Mouse (Mus musculus) 3T3-L1 (cell line): ENCODE results near the gene Pigs.
A peak's percentile ranks its signal among the peaks of the same experiment; 100 is the strongest.

Source experiments
- DNase-seq: peaks from one replicate; pipeline ENCODE4 v3.0.0-alpha.2; 2015; ENCODE audit warnings: low read depth, low spot score

The Pigs gene

DNA sequence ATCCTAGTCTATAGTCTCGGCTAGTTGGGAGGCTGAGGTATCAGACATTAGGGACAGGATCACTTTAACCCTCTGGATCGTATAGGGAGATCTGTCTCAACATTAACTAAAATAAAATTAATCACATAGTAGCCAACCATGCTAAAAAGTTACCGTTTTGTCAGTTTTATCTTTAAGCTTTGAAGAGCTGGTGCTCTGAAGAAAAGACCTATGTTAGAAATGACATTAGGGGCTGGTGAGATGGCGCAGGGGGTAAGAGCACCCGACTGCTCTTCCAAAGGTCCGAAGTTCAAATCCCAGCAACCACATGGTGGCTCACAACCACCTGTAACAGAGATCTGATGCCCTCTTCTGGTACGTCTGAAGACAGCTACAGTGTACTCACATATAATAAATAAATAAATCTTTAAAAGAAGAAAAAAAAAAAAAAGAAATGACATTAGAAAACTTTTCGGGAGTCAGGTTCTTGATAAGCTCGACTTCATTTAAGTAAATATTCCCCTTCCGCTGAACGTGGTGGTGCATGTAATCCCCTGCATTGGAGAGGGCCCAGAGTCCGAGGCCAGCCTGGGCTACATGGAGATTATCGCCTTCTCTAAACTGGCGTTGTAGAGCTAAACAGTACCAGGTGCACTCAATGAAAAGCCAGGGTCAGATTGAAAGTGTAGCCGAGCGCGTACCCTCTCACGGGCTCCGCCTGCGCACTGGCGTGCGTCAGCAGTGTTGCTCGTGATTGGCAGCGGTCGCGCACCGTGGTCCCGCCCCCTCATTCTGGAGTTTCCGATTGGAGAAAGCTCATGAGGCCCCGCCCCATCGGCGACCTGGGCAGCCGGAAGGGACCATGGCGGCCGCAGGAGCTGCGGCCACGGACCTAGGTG lies at the start of gene Pigs:
TSS of gene Pigs (plus strand) at position 782 of the 878 bp plus-strand sequence.
- peak; percentile 96 for DNase-seq

DNA sequence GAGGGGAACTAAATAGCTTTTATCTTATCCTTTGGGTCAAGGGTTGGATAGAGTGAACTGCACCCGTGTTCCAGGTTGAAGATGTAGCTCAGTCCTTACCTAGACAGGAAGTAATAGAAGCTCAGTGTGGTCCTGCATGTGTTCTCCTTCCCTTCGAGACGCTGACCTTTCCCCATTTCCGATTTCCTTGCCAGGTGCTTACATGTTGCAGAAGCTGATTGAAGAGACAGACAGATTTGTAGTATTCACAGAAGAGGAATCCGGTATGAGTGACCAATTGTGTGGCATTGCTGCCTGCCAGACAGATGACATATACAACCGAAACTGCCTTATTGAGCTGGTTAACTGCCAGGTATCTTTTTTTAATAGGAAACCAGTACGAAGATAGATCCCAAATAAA lies 49.4 kb upstream of the Pigs start:
- DNase-seq, result no peak

DNA sequence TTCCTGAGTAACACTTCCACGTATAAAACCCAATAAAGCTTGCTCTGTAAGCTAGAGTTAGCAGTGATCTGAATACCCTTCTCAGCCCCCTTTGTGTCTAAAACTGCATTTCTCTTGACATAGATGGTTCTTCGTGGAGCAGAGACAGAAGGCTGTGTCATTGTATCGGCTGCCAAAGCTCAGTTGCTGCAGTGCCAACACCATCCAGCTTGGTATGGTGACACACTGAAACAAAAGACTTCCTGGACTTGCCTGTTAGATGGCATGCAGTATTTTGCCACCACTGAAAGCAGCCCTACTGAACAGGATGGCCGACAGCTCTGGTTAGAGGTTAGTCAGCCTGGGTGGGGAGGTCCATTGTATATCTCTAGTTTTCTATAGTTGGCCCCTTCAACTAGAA lies 48.6 kb upstream of the Pigs start:
- DNase-seq, result no peak

DNA sequence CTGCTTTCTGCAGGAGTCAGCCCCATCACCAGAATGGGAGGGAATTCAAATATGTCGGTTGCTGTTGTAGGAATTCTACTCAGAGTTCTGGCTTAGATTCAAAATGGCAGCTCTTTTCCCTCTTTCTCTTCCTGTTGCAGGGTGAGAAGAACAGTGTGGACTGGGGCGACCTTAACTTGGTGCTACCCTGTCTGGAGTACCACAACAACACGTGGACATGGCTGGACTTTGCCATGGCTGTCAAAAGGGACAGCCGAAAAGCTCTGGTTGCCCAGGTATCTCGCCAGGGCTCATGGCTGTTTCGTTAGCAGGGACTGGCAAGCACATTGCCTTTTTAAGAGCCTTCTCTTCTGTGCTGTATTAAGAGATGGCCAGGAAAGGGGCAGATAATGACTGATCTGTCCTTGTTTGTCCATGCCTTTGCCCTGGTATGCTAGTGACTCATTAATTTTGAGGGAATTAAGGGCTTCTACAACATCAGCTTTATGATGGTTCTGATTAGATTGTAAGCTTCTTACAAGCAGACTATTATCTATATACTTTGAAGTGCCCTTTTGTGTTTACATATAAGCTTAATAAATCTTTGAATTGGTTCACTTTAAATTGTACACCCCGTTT lies 39.0 kb upstream of the Pigs start:
- no peak for DNase-seq

DNA sequence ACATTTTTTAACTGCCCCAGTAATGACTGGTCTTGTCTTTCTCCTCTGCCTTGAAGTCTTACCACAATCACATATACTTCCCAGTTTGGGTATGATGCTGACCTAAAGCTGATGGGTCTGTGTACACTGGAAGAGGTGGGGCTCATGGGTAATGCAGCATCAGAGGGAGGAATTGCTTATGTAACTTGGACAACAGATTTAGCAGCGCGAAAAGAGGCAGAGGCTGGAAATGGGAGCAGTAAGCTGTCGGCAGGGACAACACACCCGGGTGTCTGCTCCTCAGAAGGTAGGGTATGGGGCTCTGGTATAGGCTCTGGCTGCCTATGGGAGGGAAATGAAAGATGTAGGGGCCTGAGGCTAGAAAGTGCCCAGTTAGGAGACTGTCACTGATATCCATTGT lies 37.6 kb upstream of the Pigs start, which contains the start of gene BC030499:
TSS of gene BC030499 (plus strand) at position 188 of the 400 bp plus-strand sequence.
- DNase-seq, result no peak

DNA sequence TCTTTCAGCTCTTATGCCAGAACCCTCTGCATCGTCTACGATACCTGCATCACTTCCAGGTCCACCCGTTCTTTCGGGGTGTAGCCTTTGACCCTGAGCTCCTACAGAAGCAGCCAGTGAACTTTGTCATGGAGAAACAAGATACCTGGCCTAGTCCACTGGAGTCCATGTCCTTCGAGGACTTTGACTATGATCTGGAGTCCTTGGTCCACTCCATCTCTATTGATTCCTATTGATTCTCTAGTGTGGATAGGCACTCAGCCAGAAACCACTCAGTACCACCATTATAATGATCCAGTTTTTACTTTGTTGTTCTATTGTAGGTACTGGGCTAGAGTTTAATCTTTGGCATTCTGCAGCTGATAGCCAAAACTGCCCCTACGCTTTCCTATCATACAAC lies 33.6 kb upstream of the Pigs start:
- no peak for DNase-seq

DNA sequence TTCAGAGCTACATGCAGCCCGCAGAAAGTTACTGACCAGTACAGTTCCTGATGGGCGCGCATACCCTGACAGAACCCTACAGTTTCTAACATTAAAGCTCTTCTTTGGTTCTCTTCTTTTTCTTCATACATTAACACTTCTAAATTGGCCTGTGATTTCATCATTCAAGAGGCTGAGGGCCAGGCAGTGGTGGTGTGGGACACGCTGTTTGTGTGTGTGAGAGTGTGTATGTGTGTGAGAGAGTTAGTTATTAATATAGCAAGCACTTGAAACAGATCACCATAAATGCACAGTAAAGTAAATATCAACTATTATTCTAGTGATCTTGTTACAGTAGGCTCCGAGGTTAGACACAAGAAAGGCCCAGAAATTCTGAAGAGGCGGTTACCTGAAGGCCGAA lies 27.3 kb upstream of the Pigs start:
- no peak for DNase-seq

DNA sequence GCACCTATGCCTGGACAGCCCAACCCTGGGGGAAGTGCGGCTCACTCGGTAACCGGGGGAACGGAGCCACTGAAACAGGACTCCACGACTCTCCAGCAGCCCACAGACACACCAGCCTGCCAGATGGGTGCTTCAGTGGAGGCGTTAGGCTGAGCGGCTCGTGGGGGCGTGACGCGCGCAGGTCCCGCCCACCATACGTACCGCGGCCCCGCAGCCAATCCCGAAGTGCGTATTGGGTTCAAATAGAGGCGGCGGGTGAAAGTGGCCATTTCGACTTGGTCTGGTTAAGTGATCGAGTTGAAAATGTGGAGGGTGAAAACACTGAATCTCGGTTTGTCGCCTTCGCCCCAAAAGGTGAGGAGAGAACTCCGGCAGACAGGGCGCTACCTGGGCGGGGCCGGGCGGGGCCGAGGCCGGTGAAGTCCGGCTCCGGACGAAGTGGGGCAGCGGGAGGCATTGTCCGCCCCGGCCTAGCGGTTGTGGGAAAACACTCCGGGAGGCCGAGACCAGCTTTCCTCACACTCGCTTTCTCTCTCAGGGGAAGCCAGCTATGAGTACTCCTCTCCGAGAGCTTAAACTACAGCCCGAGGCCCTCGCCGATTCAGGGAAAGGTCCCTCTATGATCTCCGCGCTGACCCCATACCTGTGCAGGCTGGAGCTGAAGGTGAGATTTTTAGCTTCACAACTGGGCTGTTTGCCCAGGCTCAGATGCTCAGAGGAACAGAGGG lies 26.7 kb upstream of the Pigs start, which contains the start of gene Spag5:
TSS of gene Spag5 (plus strand) at position 173 of the 728 bp plus-strand sequence.
- DNase-seq, result peak; percentile 90

DNA sequence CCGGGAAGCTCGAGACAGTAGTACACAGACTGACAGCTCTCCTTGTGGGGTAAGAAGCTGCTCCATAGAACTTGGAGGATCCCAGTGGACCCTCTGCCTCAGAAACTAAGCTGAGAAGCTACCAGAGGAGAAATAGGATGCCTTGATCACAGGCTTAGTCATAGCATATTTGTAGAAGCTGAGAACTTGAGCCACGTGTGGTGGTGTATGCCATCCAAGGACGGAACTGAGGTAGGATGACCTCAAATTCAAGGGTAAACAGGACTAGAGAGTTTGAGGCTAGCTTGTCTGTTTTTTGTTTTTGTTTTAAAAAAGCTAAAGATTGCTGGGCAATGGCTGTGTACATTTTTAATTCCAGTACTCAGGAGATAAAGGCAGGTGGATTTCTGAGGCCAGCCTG lies 22.9 kb upstream of the Pigs start:
- DNase-seq, result no peak

DNA sequence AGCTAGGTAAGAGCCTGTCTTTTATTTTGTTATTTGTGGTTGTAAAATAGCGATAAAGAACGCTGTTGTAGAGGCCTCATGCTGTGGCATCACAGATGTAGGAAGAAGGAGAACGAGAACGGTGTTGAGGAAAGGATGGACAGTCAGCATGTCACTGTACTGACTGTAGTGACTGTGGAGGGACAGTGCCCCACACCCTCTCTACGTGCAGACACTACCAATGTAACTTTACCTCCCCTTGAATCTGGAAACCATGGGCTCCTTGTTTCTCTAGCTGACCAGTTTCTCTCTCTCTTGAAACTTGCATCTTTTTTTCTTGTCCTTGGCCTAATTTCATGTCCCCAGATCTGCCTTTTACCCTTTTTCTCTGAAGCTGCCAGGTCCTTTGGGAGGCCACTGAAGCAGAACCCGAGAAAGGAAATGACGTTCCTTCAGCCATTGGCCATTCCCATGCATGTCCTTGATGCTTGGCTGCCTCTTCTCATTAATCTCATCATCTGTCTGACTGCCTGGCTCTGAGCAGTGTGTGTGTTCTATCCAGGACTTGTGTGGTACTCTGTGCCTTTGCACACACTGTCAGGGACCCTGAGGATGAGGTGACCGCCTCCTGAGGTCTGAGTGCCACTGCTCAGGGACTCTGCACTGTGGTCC lies 17.2 kb upstream of the Pigs start:
- no peak for DNase-seq

DNA sequence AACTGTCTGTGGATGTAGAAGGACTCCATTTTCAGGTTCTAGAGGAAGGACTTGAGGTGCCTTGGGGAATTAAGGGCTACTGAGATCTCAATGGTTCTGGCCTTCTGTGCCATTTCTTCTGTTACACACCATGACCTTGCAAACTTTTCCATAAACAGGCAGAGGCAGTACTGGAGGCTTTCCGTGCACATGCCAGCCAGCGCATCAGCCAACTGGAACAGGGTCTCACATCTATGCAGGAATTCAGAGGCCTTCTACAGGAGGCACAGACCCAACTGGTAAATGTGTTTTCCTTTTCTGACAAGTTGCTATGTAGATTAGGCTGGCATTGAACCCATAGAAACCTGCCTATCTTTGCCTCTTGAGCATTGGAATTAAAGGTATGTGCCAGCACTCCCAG lies 14.6 kb upstream of the Pigs start:
- DNase-seq, result no peak

DNA sequence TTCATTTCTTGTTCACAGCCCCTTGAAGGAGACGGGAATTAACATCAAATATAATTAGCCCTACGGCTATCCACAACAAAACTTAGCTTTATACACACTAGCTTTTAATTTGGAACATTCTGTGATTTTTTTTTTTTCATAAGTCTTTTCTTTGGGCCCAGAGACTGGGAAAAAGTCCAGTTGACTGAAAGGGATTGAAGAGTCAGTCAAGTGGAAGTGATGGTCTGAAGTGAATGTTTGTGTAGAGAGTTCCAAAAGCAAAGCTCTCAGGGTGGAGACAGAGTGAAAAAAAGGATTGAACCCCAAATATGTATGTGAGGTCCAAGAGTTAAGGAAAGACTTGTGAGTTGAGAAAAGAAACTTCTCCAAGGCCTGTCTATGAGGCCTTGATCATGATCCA lies 9.8 kb upstream of the Pigs start:
- DNase-seq, result no peak

DNA sequence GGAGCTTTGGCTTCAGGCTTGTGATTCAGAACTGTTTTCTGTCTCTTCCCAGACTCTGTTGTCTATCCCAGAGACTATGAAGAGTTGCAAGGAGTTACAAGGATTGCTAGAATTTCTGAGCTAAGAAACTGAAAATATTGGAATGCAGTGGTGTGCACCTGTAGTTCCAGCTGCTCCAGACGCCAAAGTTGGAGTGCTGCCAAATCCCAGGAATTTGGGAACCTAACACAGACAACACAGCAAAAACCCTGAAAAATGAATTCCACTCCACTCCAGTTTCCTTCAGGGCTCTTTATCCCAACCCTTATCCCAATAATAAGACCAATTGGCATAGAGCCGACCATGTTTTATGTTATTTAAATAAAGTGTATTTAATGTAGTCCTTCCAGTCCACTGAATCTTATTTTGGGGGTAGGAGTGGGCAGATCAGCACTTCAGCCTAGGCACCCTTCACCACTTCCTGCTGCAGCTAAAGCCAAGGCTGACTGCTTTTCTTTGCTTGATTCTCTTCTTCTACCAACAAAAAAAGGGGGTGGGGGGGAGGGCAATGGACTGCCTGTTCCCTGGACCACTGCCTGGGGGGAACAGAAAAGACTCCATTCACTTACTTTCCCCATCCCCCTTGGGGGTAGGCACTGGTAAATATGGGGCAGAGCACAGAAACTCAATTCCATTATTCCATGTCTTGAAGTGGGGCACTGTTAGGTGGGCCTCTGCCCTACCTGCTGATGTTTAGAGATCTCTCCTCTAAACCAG lies 6.0 kb upstream of the Pigs start:
- DNase-seq, result no peak

DNA sequence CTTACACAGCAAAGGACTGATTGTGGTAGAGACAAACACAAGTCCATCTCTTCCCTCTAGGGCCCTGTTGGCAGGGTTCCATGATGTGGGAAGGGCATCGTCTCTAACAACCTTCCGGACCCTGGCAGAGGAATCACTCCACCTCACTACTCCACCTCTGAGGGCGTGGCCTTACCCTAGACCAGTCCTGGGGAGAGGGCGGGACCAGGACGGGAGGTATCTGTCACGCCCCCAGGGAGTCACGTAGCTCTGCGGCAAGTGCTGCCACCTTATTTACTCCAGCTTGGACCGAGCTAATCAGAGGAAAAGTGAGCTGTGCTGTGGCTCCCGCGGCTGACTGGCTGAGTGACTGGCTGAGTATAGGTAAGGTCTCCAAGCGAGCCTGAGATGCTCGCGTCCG lies 5.4 kb upstream of the Pigs start, which contains the start of gene Aldoc:
TSS of gene Aldoc (plus strand) at position 109 of the 400 bp plus-strand sequence.
- no peak for DNase-seq

DNA sequence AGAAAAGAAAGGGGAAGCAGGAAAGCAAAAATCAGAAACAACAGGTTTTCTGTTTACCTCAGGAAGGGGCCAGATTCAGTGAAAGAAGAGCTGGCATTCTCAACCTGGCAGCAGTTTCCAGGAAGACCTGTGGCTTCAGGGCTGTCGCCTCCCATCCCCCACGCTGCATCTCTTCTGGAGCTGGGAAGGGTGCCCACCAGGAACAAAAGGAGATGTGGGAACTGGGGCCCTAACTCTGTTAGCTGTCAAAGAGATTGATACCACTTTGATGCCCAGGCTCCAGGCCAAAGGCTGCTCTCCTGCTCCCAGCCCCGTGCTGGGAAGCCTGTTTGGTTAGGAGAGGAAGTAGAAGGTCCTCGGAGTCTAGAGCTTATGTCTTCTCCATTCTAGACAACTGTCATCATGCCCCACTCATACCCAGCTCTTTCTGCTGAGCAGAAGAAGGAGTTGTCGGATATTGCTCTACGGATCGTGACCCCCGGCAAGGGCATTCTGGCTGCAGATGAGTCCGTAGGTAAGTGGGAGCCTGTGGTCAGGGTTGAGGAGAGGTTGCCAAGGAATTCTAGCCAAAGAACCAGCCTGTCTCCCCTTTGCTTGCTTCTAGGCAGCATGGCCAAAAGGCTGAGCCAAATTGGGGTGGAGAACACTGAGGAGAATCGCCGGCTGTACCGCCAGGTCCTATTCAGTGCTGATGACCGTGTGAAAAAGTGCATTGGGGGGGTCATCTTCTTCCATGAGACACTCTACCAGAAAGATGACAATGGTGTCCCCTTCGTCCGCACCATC lies 4.0 kb upstream of the Pigs start:
- no peak for DNase-seq

DNA sequence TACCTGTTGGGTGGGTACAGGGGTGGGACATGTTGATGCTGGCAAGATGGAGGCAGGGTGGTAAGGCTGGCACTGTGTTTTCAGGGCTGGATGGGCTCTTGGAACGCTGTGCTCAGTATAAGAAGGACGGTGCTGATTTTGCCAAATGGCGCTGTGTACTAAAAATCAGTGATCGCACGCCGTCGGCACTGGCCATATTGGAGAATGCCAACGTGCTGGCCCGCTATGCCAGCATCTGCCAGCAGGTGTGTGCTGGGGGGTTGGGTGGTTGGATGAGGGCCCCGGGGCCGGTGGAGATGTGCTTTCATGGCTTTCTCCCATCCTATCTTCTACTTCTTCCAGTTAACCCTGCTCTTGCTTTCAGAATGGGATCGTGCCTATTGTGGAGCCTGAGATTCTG lies 3.2 kb upstream of the Pigs start:
- no peak for DNase-seq

DNA sequence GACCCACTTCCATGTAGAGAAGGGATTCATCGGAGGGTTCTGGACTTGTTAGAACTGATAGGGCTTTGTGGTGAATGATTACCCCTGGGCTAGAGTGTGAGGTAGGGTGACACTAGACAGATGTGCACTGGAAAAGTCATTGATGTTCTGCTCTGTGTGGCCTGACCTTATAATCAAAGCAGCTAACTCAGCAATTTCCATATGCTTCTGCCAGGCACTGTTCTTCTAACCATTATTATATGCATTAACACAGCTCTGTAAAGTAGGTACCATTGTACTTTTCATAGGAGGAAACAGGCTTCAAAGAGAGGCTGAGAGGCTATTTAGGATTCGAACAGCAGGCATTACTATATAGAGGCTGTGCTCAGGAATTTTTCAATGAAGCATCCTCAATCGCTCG lies 1.0 kb upstream of the Pigs start:
- DNase-seq, result no peak

DNA sequence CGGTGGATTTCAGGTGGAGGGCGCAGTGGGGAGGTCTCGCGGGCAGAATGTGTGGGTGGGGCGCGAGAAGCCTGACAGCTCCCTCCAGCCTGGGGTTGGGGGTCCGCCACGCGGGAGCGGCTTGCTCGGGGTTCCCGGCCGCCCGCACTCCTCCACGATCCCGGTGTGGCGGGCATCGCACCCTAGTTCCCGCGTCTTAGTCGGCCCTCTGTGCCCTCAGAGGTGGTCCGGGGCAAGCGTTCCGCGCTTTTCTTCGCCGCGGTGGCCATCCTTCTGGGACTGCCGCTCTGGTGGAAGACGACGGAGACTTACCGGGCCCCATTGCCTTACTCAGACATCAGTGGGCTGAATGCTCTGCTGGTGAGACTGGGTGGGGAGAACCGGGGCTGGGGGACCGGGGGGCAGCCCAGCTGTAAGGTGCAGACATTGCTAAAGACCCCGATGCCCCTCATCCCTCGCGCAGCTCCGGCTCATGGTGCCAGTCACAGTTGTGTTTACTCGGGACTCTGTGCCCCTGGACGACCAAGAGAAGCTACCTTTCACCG lies 369 bp downstream of the Pigs start:
- no peak for DNase-seq

DNA sequence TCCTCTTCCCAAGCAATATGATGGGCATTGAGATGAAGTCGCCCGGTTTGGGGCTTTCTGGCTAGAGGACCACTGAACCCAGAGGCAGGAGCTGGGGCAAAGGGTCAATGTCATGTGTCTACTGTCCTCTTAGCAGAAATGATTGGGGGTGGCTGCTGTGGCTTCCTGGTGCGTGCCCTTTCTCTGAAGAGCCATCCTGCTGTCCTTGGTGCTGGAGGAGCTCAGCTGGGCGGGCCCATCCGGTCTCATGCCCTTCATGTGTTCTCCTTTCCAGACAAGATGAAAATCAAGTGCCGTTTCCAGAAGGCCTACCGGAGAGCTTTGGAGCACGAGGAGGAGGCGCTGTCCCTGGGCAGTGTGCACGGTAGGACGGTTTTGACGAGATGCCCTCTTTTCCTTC lies 4.5 kb downstream of the Pigs start:
- no peak for DNase-seq

DNA sequence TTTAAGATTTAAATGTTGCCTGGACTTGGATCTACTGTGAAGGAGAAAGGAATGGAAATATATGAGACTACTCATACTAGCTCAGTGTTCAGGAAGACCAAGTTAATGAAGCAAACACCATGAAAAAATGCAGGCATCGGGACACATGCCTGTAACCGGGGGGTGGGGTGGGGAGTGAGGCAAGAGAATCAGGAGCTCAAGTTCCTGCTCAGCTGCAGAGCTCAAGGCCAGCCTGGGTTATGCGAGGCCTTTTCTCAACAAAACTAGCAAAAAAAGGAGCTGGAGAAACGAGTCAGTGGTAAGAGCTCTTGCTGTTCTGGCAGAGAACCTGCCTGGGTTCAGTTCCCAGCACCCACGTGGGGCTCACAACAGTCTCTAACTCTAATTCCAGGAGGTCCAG lies 5.8 kb downstream of the Pigs start:
- no peak for DNase-seq
